ENCODE assay signal across 27 mouse cellular contexts in genomic region chr12:85761471-85761870, GRCm38 (mm10). TPM values are rescaled to one million over a fixed set of nuclear protein-coding genes. Genes with fewer than 3 reads are reported as not detected.
DNase-seq lines count a peak whose midpoint lies in the region; ATAC-seq lines count a peak whose summit lies in the region.
"Had no signal": no experiment of that assay in that cellular context is flagged by ENCODE, and none has a peak within 500 bp of the region (broad histone marks: within the 10 kb centered on the region; RNA-seq: fewer than 3 reads in every experiment).

No protein-coding gene starts in this region.

- H3K9ac ChIP-seq in heart, embryonic 12.5 days = no peak overlapping the region
- H3K9ac ChIP-seq in kidney, embryonic 15.5 days = no peak overlapping the region
- no peak overlapping the region for H3K9ac ChIP-seq in hindbrain, embryonic 13.5 days
- H3K9ac ChIP-seq: liver, embryonic 14.5 days; midbrain, embryonic 13.5 days had no signal

- H3K36me3 ChIP-seq in heart, embryonic 12.5 days = no peaks in the 10 kb centered on the region
- H3K36me3 ChIP-seq in kidney, embryonic 15.5 days = no peaks in the 10 kb centered on the region
- no peaks in the 10 kb centered on the region for H3K36me3 ChIP-seq in hindbrain, embryonic 13.5 days
- H3K36me3 ChIP-seq: forebrain, embryonic 10.5 days; midbrain, embryonic 13.5 days had no signal

- H3K4me1 ChIP-seq in heart, embryonic 12.5 days (replicated peaks) = peaks cover 32% of the 10 kb centered on the region
- H3K4me1 ChIP-seq in kidney, embryonic 15.5 days = peaks cover 8% of the 10 kb centered on the region
- no peaks in the 10 kb centered on the region for H3K4me1 ChIP-seq in hindbrain, embryonic 13.5 days (replicated peaks)
- H3K4me1 ChIP-seq: megakaryocyte, embryonic 14.5 days; midbrain, embryonic 13.5 days had no signal

- H3K4me3 ChIP-seq in heart, embryonic 12.5 days = no peak overlapping the region
- H3K4me3 ChIP-seq in kidney, embryonic 15.5 days (replicated peaks) = no peak overlapping the region
- no peak overlapping the region for H3K4me3 ChIP-seq in hindbrain, embryonic 13.5 days
- H3K4me3 ChIP-seq: forebrain, embryonic 10.5 days; left cerebral cortex, adult 2 months; megakaryocyte, embryonic 14.5 days; midbrain, embryonic 13.5 days had no signal

- intact Hi-C loops in heart, postnatal 10 days (cut with DNase I) = no loop called here

- ATAC-seq in heart, embryonic 12.5 days (ENCODE audit: insufficient number of reproducible peaks, low FRiP score) = no peak
- no peak for ATAC-seq in kidney, embryonic 15.5 days (replicated peaks; ENCODE audit: low FRiP score)
- no peak for ATAC-seq in hindbrain, embryonic 13.5 days (ENCODE audit: low FRiP score)
- no peak for ATAC-seq in inflammation-experienced regulatory T-cells, adult 6 months
- ATAC-seq: CD4-positive, CD25-positive, alpha-beta regulatory T cell, adult 4 months; forebrain, embryonic 16.5 days; midbrain, embryonic 13.5 days had no signal

- H3K4me2 ChIP-seq in heart, embryonic 12.5 days = no peak overlapping the region
- no peak overlapping the region for H3K4me2 ChIP-seq in kidney, embryonic 15.5 days
- no peak overlapping the region for H3K4me2 ChIP-seq in hindbrain, embryonic 13.5 days
- H3K4me2 ChIP-seq: midbrain, embryonic 13.5 days had no signal

- no peak overlapping the region for H3K27ac ChIP-seq in heart, embryonic 12.5 days (ENCODE audit: poor library complexity, severe bottlenecking)
- no peak overlapping the region for H3K27ac ChIP-seq in kidney, embryonic 15.5 days
- no peak overlapping the region for H3K27ac ChIP-seq in hindbrain, embryonic 13.5 days
- H3K27ac ChIP-seq: forebrain, embryonic 10.5 days; left cerebral cortex, adult 2 months; liver, embryonic 14.5 days; midbrain, embryonic 13.5 days; stomach, postnatal 0 days had no signal

- 74% methylated on average over 4 of the region's 4 CpGs for WGBS in heart, embryonic 12.5 days
- 79% methylated on average over 4 of the region's 4 CpGs for WGBS in kidney, embryonic 15.5 days
- WGBS in hindbrain, embryonic 13.5 days = 81% methylated on average over 4 of the region's 4 CpGs

- DNase-seq in heart, adult 11 months = peak; percentile 93
- peak; percentile 13 to 48 for DNase-seq in kidney, postnatal 25 days
- peak; percentile 11 for DNase-seq in adipocyte (ENCODE audit: low spot score)
- peak; percentile 55 to 68 for DNase-seq in heart, postnatal 10 days
- DNase-seq: adrenal gland, postnatal 25 days; cerebellum, adult 9-11 months; gastrocnemius, postnatal 10 days; kidney, adult 18-20 months; kidney, postnatal 4 days; layer of hippocampus, adult 9-11 months; right cerebral cortex, postnatal 14 days; thymus, postnatal 14 days had no signal

- no peaks in the 10 kb centered on the region for H3K9me3 ChIP-seq in heart, embryonic 12.5 days (replicated peaks)
- H3K9me3 ChIP-seq in kidney, embryonic 15.5 days (replicated peaks) = no peaks in the 10 kb centered on the region
- no peaks in the 10 kb centered on the region for H3K9me3 ChIP-seq in hindbrain, embryonic 13.5 days
- H3K9me3 ChIP-seq: forebrain, embryonic 10.5 days; megakaryocyte, embryonic 14.5 days; midbrain, embryonic 13.5 days had no signal

- no peaks in the 10 kb centered on the region for H3K27me3 ChIP-seq in heart, embryonic 12.5 days (replicated peaks)
- no peaks in the 10 kb centered on the region for H3K27me3 ChIP-seq in kidney, embryonic 15.5 days
- H3K27me3 ChIP-seq in hindbrain, embryonic 13.5 days = no peaks in the 10 kb centered on the region
- H3K27me3 ChIP-seq: midbrain, embryonic 13.5 days had no signal

RNA-seq across cellular contexts. Expression of gene Flvcr2, which starts 15.1 kb away (rescaled TPM):
- polyA plus RNA-seq in heart, embryonic 12.5 days (2016; fragmentation: Nextera tagmentation; extraction: Ambion mirVana) = 6.8 and 7.1 TPM in 2 replicates
- polyA plus RNA-seq in kidney, embryonic 15.5 days (2015; fragmentation: Nextera tagmentation; extraction: Ambion mirVana) = 4.2 and 4.4 TPM in 2 replicates
- 1 to 10 TPM; 3.3 to 3.8 TPM for total RNA-seq in heart, postnatal 10 days (2021)
- 4.8 and 5.2 TPM in 2 replicates for polyA plus RNA-seq in hindbrain, embryonic 13.5 days (2015; fragmentation: Nextera tagmentation; extraction: Ambion mirVana)
- polyA plus RNA-seq in inflammation-experienced regulatory T-cells, adult 6 months (2017; shearing (Covaris generic)) = under 1 TPM; 0.58 to 0.74 (median 0.60) TPM
- total RNA-seq: granulocyte monocyte progenitor cell, adult 5-6 weeks; monocyte, adult 5-6 weeks; neutrophil, adult 5-6 weeks had no signal

Comparison
In these comparisons a context has a peak if more than half of its experiments do, and no peak if none do; other contexts are left out.
1. DNase-seq: peak in every context shown above with its lines; median percentile 93 in heart, adult 11 months; 62 in heart, postnatal 10 days; 30 in kidney, postnatal 25 days; 11 in adipocyte.